ENCODE assay signal across 8 mouse cellular contexts in genomic region chr19:53329221-53329991, GRCm38 (mm10). TPM values are rescaled to one million over a fixed set of nuclear protein-coding genes. Genes with fewer than 3 reads are reported as not detected.
DNase-seq lines count a peak whose midpoint lies in the region; ATAC-seq and TF ChIP-seq lines count a peak whose summit lies in the region.

No protein-coding gene starts in this region.

- no peaks in the 10 kb centered on the region for H3K9me3 ChIP-seq in hindbrain, embryonic 16.5 days (ENCODE audit: control insufficient read depth, low read length)

- intact Hi-C loops in left cerebral cortex, adult 2 months (cut with DNase I), result loop anchor here (1.0 to 2.0 kb wide), 3 partner anchors 16 to 81 kb away; no protein-coding TSS in a partner anchor

- under 1% methylated on average over 98 of the region's 106 CpGs for WGBS in hindbrain, embryonic 16.5 days
- under 1% methylated on average over 82 of the region's 106 CpGs for WGBS in macrophage (ENCODE audit: missing documents)

- no peaks in the 10 kb centered on the region for H3K36me3 ChIP-seq in hindbrain, embryonic 16.5 days (ENCODE audit: control insufficient read depth, insufficient read depth, low read length)
- no peaks in the 10 kb centered on the region for H3K36me3 ChIP-seq in macrophage (ENCODE audit: inconsistent target)

- no peaks in the 10 kb centered on the region for H3K27me3 ChIP-seq in hindbrain, embryonic 16.5 days (replicated peaks; ENCODE audit: control insufficient read depth, insufficient read depth, low read length)

- peaks cover 3% of the 10 kb centered on the region; the same call in 1 of the 2 replicates for H3K79me2 ChIP-seq in macrophage (ENCODE audit: inconsistent target)

- peak overlapping the region; percentile 71 for H3K4me2 ChIP-seq in hindbrain, embryonic 16.5 days (ENCODE audit: low read length)

- peak; percentile 70 for TF ChIP-seq CTCF in left cerebral cortex, adult 2 months (IDR thresholded peaks at IDR 0.05)

- peak overlapping the region; percentile 86 for H3K4me3 ChIP-seq in hindbrain, embryonic 16.5 days (ENCODE audit: low read length)
- H3K4me3 ChIP-seq in left cerebral cortex, adult 2 months, result peak overlapping the region; percentile 91
- H3K4me3 ChIP-seq in macrophage (ENCODE audit: inconsistent target), result peak overlapping the region; percentile 33

- peak; percentile 84 for DNase-seq in T-cell, adult 2 months (ENCODE audit: low spot score)
- DNase-seq in cerebellum, postnatal 36 days, result peak; percentile 91 to 92
- DNase-seq in gastrocnemius, adult 18-20 months (ENCODE audit: low spot score), result peak; percentile 93
- peak; percentile 86 to 89 for DNase-seq in left cerebral cortex, adult 2 months (ENCODE audit: extremely low spot score in 1 of 2, low spot score in 2 of 2)
- peak; percentile 84 for DNase-seq in retina, postnatal 7 days (ENCODE audit: low read depth, low spot score)
- DNase-seq in urinary bladder, adult 18-20 months (ENCODE audit: low spot score in 2 of 2), result peak; percentile 82 to 84

- ATAC-seq in hindbrain, embryonic 16.5 days, result peak; percentile 81

- peaks cover 19% of the 10 kb centered on the region for H3K4me1 ChIP-seq in hindbrain, embryonic 16.5 days (ENCODE audit: control insufficient read depth, insufficient read depth, low read depth, low read length)

- H3K9ac ChIP-seq in hindbrain, embryonic 16.5 days (ENCODE audit: low read depth, low read length), result peak overlapping the region; percentile 74

- peak overlapping the region; percentile 80 for H3K27ac ChIP-seq in hindbrain, embryonic 16.5 days (ENCODE audit: low read depth, low read length)
- H3K27ac ChIP-seq in left cerebral cortex, adult 2 months, result peak overlapping the region; percentile 95
- H3K27ac ChIP-seq in macrophage, result no peak overlapping the region

RNA-seq across cellular contexts. Expression of gene Mxi1, which starts 19.1 kb away (rescaled TPM):
- total RNA-seq in gastrocnemius, adult 18-20 months (2021), result 10 to 100 TPM; 53.1 to 55.9 TPM
- polyA plus RNA-seq in hindbrain, embryonic 16.5 days (2015; fragmentation: Nextera tagmentation; extraction: Ambion mirVana), result 18.9 and 27.8 TPM in 2 replicates
- total RNA-seq in left cerebral cortex, adult 2 months (2021), result 10 to 100 TPM; 85.3 to 89.6 TPM
- 10 to 100 TPM in 11 of 26 experiments, 1 to 10 TPM in 14, under 1 TPM in 1; 0.43 to 61.1 (median 7.0) TPM for total RNA-seq in macrophage (2018; cell fraction: chromatin; rRNA removed)
- 10 to 100 TPM in 13 of 26 experiments, 1 to 10 TPM in 13; 3.5 to 24.3 (median 11.7) TPM for total RNA-seq in macrophage (2018; cell fraction: cytosol; rRNA removed)
- 10 to 100 TPM in 9 of 26 experiments, 1 to 10 TPM in 17; 1.1 to 20.5 (median 5.1) TPM for total RNA-seq in macrophage (2018; cell fraction: nucleus; rRNA removed)
- polyA plus RNA-seq in macrophage (2018), result 16.2 to 18.7 TPM (median 18.3 TPM) in 3 replicates

RNA-seq across cellular contexts. Expression of gene Gm10197, which starts 42.2 kb away (rescaled TPM):
- not detected for total RNA-seq in gastrocnemius, adult 18-20 months (2021)
- not detected in 2 replicates for polyA plus RNA-seq in hindbrain, embryonic 16.5 days (2015; fragmentation: Nextera tagmentation; extraction: Ambion mirVana)
- total RNA-seq in left cerebral cortex, adult 2 months (2021), result not detected
- total RNA-seq in macrophage (2018; cell fraction: chromatin; rRNA removed), result not detected
- not detected for total RNA-seq in macrophage (2018; cell fraction: cytosol; rRNA removed)
- total RNA-seq in macrophage (2018; cell fraction: nucleus; rRNA removed), result not detected
- not detected in 3 replicates for polyA plus RNA-seq in macrophage (2018)

Comparison
In these comparisons a context has a peak if more than half of its experiments do, and no peak if none do; other contexts are left out.
1. H3K4me3 ChIP-seq: peak in every context shown above with its lines; median percentile 91 in left cerebral cortex, adult 2 months; 86 in hindbrain, embryonic 16.5 days; 33 in macrophage.